Mouse (Mus musculus) liver, embryonic 12.5 days (tissue): ENCODE measurements around the gene Mreg. TPM values are rescaled to one million over a fixed set of nuclear protein-coding genes. Genes with fewer than 3 reads are reported as not detected.
A peak's percentile ranks its signal among the peaks of the same experiment; 100 is the strongest.
"Not testable (repeated sequence)": the region's sequence is repeated elsewhere in the genome, so short reads cannot be mapped to it uniquely, and the experiment has no call there.

ENCODE experiments used
- ATAC-seq: fragments of 200-750 bp; cut with Nextera tagmentation; 2 replicates; pipeline ENCODE4 v1.8.0; 2017; ENCODE audit warnings: moderate number of reproducible peaks, mild to moderate bottlenecking, moderate library complexity
- H3K27ac ChIP-seq: fragments of 300-500 bp; sonication (generic); 2 replicates; pipeline ENCODE4 v1.5.1; 2016; ENCODE audit warnings: mild to moderate bottlenecking
- H3K27me3 ChIP-seq: fragments of 300-500 bp; sonication (generic); replicated peaks from 2 replicates; pipeline ENCODE4 v1.6.1; 2016; ENCODE audit warnings: mild to moderate bottlenecking, moderate library complexity
- H3K36me3 ChIP-seq: fragments of 300-500 bp; sonication (generic); 2 replicates; pipeline ENCODE4 v1.6.1; 2016; ENCODE audit warnings: mild to moderate bottlenecking, moderate library complexity
- H3K4me1 ChIP-seq: fragments of 300-500 bp; sonication (generic); 2 replicates; pipeline ENCODE4 v1.6.1; 2016
- H3K4me2 ChIP-seq: fragments of 300-500 bp; sonication (generic); 2 replicates; pipeline ENCODE4 v1.6.1; 2016; ENCODE audit warnings: mild to moderate bottlenecking, moderate library complexity
- H3K4me3 ChIP-seq: fragments of 300-500 bp; sonication (generic); 2 replicates; pipeline ENCODE4 v1.5.1; 2016; ENCODE audit warnings: mild to moderate bottlenecking, moderate library complexity
- H3K9ac ChIP-seq: fragments of 300-500 bp; sonication (generic); 2 replicates; pipeline ENCODE4 v1.6.1; 2016; ENCODE audit warnings: mild to moderate bottlenecking, moderate library complexity
- H3K9me3 ChIP-seq: fragments of 300-500 bp; sonication (generic); replicated peaks from 2 replicates; pipeline ENCODE4 v1.6.1; 2016; ENCODE audit warnings: mild to moderate bottlenecking, moderate library complexity
- WGBS: fragments of 180-500 bp; shearing (Covaris S2); methylation state at CpG from one replicate; pipeline ENCODE4 v1.1.7; 2016; ENCODE audit not compliant: insufficient replicate concordance; 5-methylcytosine and 5-hydroxymethylcytosine counted together
- polyA plus RNA-seq: library from polyadenylated mRNA; unstranded; fragments of >200 nt; fragmentation: Nextera tagmentation; extraction: Ambion mirVana; gene quantifications from 2 replicates; pipeline ENCODE4 v1.2.1, GENCODE M21; 2016

Mreg gene
- 5.2 and 5.8 TPM in 2 replicates for polyA plus RNA-seq

- Histone ChIP-seq H3K27me3 (peaks cover 38% of the 10 kb centered on the region), H3K9me3 (no peaks in the 10 kb centered on the region), H3K4me2 (peak within 1 kb of the TSS; percentile 88), H3K9ac (peak within 1 kb of the TSS; percentile 65), H3K4me1 (0 out of 2 replicates have a peak, but pooled peaks cover 8% of the 10 kb centered on the region), H3K4me3 (peak within 1 kb of the TSS; percentile 65), H3K27ac (0 out of 2 replicates have a peak within 1 kb of the TSS, but pooled peaks have one; percentile 36), H3K36me3 (no peaks in the 10 kb centered on the region)
- ATAC-seq, result peak; percentile 46; the same call in 1 of the 2 replicates
- under 1% methylated on average over 88 of the region's 89 CpGs for WGBS
Observed at GRCm38 (mm10) chr1:72211701-72212699, at the start of gene Mreg. Mreg (minus strand) TSS chr1:72212307.

- H3K27ac ChIP-seq, result no peak overlapping the region
- no peaks in the 10 kb centered on the region for H3K27me3 ChIP-seq
- H3K9me3 ChIP-seq, result no peaks in the 10 kb centered on the region
- H3K4me1 ChIP-seq, result peaks cover 33% of the 10 kb centered on the region
- no peak overlapping the region for H3K4me3 ChIP-seq
- no peaks in the 10 kb centered on the region; the same call in 1 of the 2 replicates for H3K36me3 ChIP-seq
- no peak for ATAC-seq
- 70% methylated on average over 9 of the region's 9 CpGs for WGBS
- peak overlapping the region; percentile 74; the same call in 1 of the 2 replicates for H3K4me2 ChIP-seq
- H3K9ac ChIP-seq, result no peak overlapping the region
Observed at GRCm38 (mm10) chr1:72256381-72257256, 44.5 kb upstream of the Mreg start.

- no peak overlapping the region for H3K4me3 ChIP-seq
- H3K9ac ChIP-seq, result no peak overlapping the region
- H3K4me2 ChIP-seq, result peak overlapping the region; percentile 74
- no peaks in the 10 kb centered on the region for H3K36me3 ChIP-seq
- H3K27me3 ChIP-seq, result no peaks in the 10 kb centered on the region
- WGBS, result 38% methylated on average over 11 of the region's 11 CpGs
- no peak for ATAC-seq
- no peaks in the 10 kb centered on the region for H3K9me3 ChIP-seq
- H3K4me1 ChIP-seq, result peaks cover 33% of the 10 kb centered on the region
- peak overlapping the region; percentile 86 for H3K27ac ChIP-seq
Observed at GRCm38 (mm10) chr1:72255854-72256175, 43.7 kb upstream of the Mreg start.

- peak overlapping the region; percentile 58 for H3K9ac ChIP-seq
Observed at GRCm38 (mm10) chr1:72255062-72255853, 43.2 kb upstream of the Mreg start.

GRCm38 (mm10) chr1:72254545-72255061 is 42.5 kb upstream of the Mreg start:
- Histone ChIP-seq H3K9ac (peak overlapping the region; percentile 67), H3K4me1 (peaks cover 33% of the 10 kb centered on the region), H3K4me2 (peak overlapping the region; percentile 74), H3K4me3 (peak overlapping the region; percentile 49), H3K36me3 (no peaks in the 10 kb centered on the region), H3K27ac (peak overlapping the region; percentile 86), H3K9me3 (no peaks in the 10 kb centered on the region), H3K27me3 (no peaks in the 10 kb centered on the region)
- 1% methylated on average over 35 of the region's 35 CpGs for WGBS
- ATAC-seq, result peak; percentile 77

More at GRCm38 (mm10) chr1:72255062-72255853, 43.2 kb upstream of the Mreg start:
- H3K4me1 ChIP-seq, result peaks cover 33% of the 10 kb centered on the region
- H3K27me3 ChIP-seq, result no peaks in the 10 kb centered on the region
- H3K9me3 ChIP-seq, result no peaks in the 10 kb centered on the region
- peak overlapping the region; percentile 49 for H3K4me3 ChIP-seq
- H3K36me3 ChIP-seq, result no peaks in the 10 kb centered on the region
- ATAC-seq, result peak; percentile 94
- peak overlapping the region; percentile 86 for H3K27ac ChIP-seq
- under 1% methylated on average over 15 of the region's 15 CpGs for WGBS
- peak overlapping the region; percentile 74 for H3K4me2 ChIP-seq

- H3K4me3 ChIP-seq, result peak overlapping the region; percentile 49
- peaks cover 31% of the 10 kb centered on the region for H3K4me1 ChIP-seq
- WGBS, result 34% methylated on average over 11 of the region's 11 CpGs
- no peak for ATAC-seq
- no peaks in the 10 kb centered on the region for H3K36me3 ChIP-seq
- H3K27ac ChIP-seq, result peak overlapping the region; percentile 86; the same call in 1 of the 2 replicates
- H3K4me2 ChIP-seq, result peak overlapping the region; percentile 74
- H3K9me3 ChIP-seq, result no peaks in the 10 kb centered on the region
- H3K27me3 ChIP-seq, result no peaks in the 10 kb centered on the region
- H3K9ac ChIP-seq, result peak overlapping the region; percentile 67
Observed at GRCm38 (mm10) chr1:72253881-72254491, 41.9 kb upstream of the Mreg start.

GRCm38 (mm10) chr1:72251806-72252205 is 39.7 kb upstream of the Mreg start:
- Histone ChIP-seq H3K9me3 (no peaks in the 10 kb centered on the region), H3K4me3 (no peak overlapping the region), H3K27ac (no peak overlapping the region), H3K36me3 (no peaks in the 10 kb centered on the region), H3K27me3 (no peaks in the 10 kb centered on the region), H3K9ac (no peak overlapping the region), H3K4me2 (no peak overlapping the region), H3K4me1 (peaks cover 24% of the 10 kb centered on the region)
- WGBS, result 86% methylated on average over 1 of the region's 1 CpGs
- no peak for ATAC-seq

GRCm38 (mm10) chr1:72248226-72248737 is 36.2 kb upstream of the Mreg start:
- H3K4me3 ChIP-seq, H3K9me3 ChIP-seq, H3K27ac ChIP-seq, H3K4me2 ChIP-seq, ATAC-seq, H3K4me1 ChIP-seq, H3K27me3 ChIP-seq, H3K36me3 ChIP-seq, H3K9ac ChIP-seq: not testable (repeated sequence)
- 43% methylated on average over 9 of the region's 9 CpGs for WGBS

GRCm38 (mm10) chr1:72244317-72245036 is 32.4 kb upstream of the Mreg start:
- H3K9ac ChIP-seq, result peak overlapping the region; percentile 41; the same call in 1 of the 2 replicates

More at GRCm38 (mm10) chr1:72244317-72245036, 32.4 kb upstream of the Mreg start:
- Histone ChIP-seq H3K4me2 (peak overlapping the region; percentile 81), H3K27me3 (no peaks in the 10 kb centered on the region), H3K4me1 (peaks cover 11% of the 10 kb centered on the region), H3K27ac (peak overlapping the region; percentile 91), H3K4me3 (peak overlapping the region; percentile 48; the same call in 1 of the 2 replicates), H3K36me3 (no peaks in the 10 kb centered on the region), H3K9me3 (no peaks in the 10 kb centered on the region)
- WGBS, result under 1% methylated on average over 12 of the region's 12 CpGs
- ATAC-seq, result peak; percentile 90
